ENCODE assay signal across 22 mouse cellular contexts in genomic region chr9:110436041-110436440, GRCm38 (mm10). TPM values are rescaled to one million over a fixed set of nuclear protein-coding genes. Genes with fewer than 3 reads are reported as not detected.
DNase-seq lines count a peak whose midpoint lies in the region; ATAC-seq and TF ChIP-seq lines count a peak whose summit lies in the region.
"Had no signal": no experiment of that assay in that cellular context is flagged by ENCODE, and none has a peak within 500 bp of the region (broad histone marks: within the 10 kb centered on the region; RNA-seq: fewer than 3 reads in every experiment).

No protein-coding gene starts in this region.

- TF ChIP-seq EP300 in CH12.LX (IDR thresholded peaks at IDR 0.05; ENCODE audit: low read length), result 0 out of 2 replicates have a peak, but pooled peaks have one; percentile 35

- H3K4me2 ChIP-seq in midbrain, embryonic 11.5 days, result no peak overlapping the region
- H3K4me2 ChIP-seq in midbrain, embryonic 15.5 days, result no peak overlapping the region
- H3K4me2 ChIP-seq in CH12.LX (ENCODE audit: insufficient read depth, low read depth, poor library complexity, severe bottlenecking), result no peak overlapping the region

- H3K4me1 ChIP-seq in midbrain, embryonic 11.5 days (ENCODE audit: control insufficient read depth, insufficient read depth, low read length), result no peaks in the 10 kb centered on the region
- H3K4me1 ChIP-seq in midbrain, embryonic 15.5 days, result no peaks in the 10 kb centered on the region
- peaks cover 30 to 88% of the 10 kb centered on the region in 2 experiments for H3K4me1 ChIP-seq in CH12.LX (ENCODE audit: control insufficient read depth in 1 of 2, insufficient read depth in 2 of 2)

- dilution Hi-C loops in CH12.LX (cut with MboI; ENCODE audit: extremely low pct_ligation_motif_present, extremely low pct_unique_long_range_greater_than_20kb, low sequenced_read_pairs), result no loop called here

- no peak overlapping the region for H3K9ac ChIP-seq in midbrain, embryonic 11.5 days (ENCODE audit: low read length)
- H3K9ac ChIP-seq in midbrain, embryonic 15.5 days, result no peak overlapping the region
- no peak overlapping the region for H3K9ac ChIP-seq in CH12.LX (ENCODE audit: insufficient read depth, low read depth)

- TF ChIP-seq POLR2A in CH12.LX (IDR thresholded peaks at IDR 0.05; ENCODE audit: low read depth, low read length), result no peak

- H3K79me2 ChIP-seq in CH12.LX (replicated peaks; ENCODE audit: control insufficient read depth, extremely low read depth, insufficient read depth, poor library complexity, severe bottlenecking), result no peaks in the 10 kb centered on the region

- no peaks in the 10 kb centered on the region; the same call in 1 of the 2 replicates for H3K36me3 ChIP-seq in midbrain, embryonic 11.5 days (ENCODE audit: control insufficient read depth, insufficient read depth, low read length)
- H3K36me3 ChIP-seq in midbrain, embryonic 15.5 days (replicated peaks), result peaks cover 12% of the 10 kb centered on the region; the same call in 1 of the 2 replicates
- peaks cover 7 to 50% of the 10 kb centered on the region in 2 experiments for H3K36me3 ChIP-seq in CH12.LX (replicated peaks in 1 of 2; ENCODE audit: control insufficient read depth in 1 of 2, insufficient read depth in 1 of 2, low read length in 1 of 2)

- H3K27ac ChIP-seq in midbrain, embryonic 11.5 days (ENCODE audit: low read depth, low read length), result no peak overlapping the region
- no peak overlapping the region for H3K27ac ChIP-seq in midbrain, embryonic 15.5 days
- H3K27ac ChIP-seq in CH12.LX (ENCODE audit: insufficient read depth, low read depth), result no peak overlapping the region; the same call in 1 of the 2 replicates

- DNase-seq in midbrain, embryonic 11.5 days (ENCODE audit: low spot score, missing footprints), result peak; percentile 6
- DNase-seq in CH12.LX (ENCODE audit: extremely low read depth), result peak; percentile 53
- no peak for DNase-seq in cerebellum, adult 8-10 months
- DNase-seq: adrenal gland, adult 2 months; adrenal gland, adult 8-10 months; adrenal gland, postnatal 10 days; adrenal gland, postnatal 14 days; adrenal gland, postnatal 25 days; adrenal gland, postnatal 36 days; B cell, adult 2 months; cerebellum, adult 11 months; cerebellum, adult 11-12 months; cerebellum, adult 18-20 months; cerebellum, adult 2 months had no signal

- H3K27me3 ChIP-seq in midbrain, embryonic 11.5 days (ENCODE audit: control insufficient read depth, insufficient read depth, low read length), result no peaks in the 10 kb centered on the region
- no peaks in the 10 kb centered on the region for H3K27me3 ChIP-seq in midbrain, embryonic 15.5 days (replicated peaks)
- no peaks in the 10 kb centered on the region for H3K27me3 ChIP-seq in CH12.LX (replicated peaks)
- H3K27me3 ChIP-seq: Patski had no signal

- WGBS in midbrain, embryonic 11.5 days, result 97% methylated on average over 11 of the region's 11 CpGs
- 97% methylated on average over 11 of the region's 11 CpGs for WGBS in midbrain, embryonic 15.5 days

- in situ Hi-C loops in CH12.LX (cut with MboI; ENCODE audit: low pct_ligation_motif_present, low pct_unique_long_range_greater_than_20kb, low sequenced_read_pairs), result no loop called here

- no peak overlapping the region for H3K4me3 ChIP-seq in midbrain, embryonic 11.5 days (ENCODE audit: low read depth, low read length)
- H3K4me3 ChIP-seq in midbrain, embryonic 15.5 days, result no peak overlapping the region
- H3K4me3 ChIP-seq in CH12.LX (replicated peaks in 1 of 3; ENCODE audit: low read depth in 2 of 3, low read length in 2 of 3, poor library complexity in 1 of 3), result peak overlapping the region in 2 of 3 experiments; percentile 5 to 39

- ATAC-seq in midbrain, embryonic 11.5 days (ENCODE audit: low FRiP score), result no peak
- no peak for ATAC-seq in midbrain, embryonic 15.5 days (replicated peaks)
- ATAC-seq: activated CD4-positive, CD25-positive, alpha-beta regulatory T cell, adult 4 months; CD4-positive, CD25-positive, alpha-beta regulatory T cell, adult 4 months; Patski had no signal

- TF ChIP-seq CTCF in CH12.LX (conservative IDR thresholded peaks at IDR 0.05 in 1 of 2, IDR thresholded peaks at IDR 0.05 in 1 of 2; ENCODE audit: low read depth in 2 of 2, low read length in 2 of 2), result no peak

- no peaks in the 10 kb centered on the region for H3K9me3 ChIP-seq in midbrain, embryonic 11.5 days (ENCODE audit: control insufficient read depth, low read length)
- H3K9me3 ChIP-seq in midbrain, embryonic 15.5 days, result no peaks in the 10 kb centered on the region
- H3K9me3 ChIP-seq in CH12.LX (replicated peaks; ENCODE audit: low read length), result no peaks in the 10 kb centered on the region
- H3K9me3 ChIP-seq: G1E had no signal

- TF ChIP-seq RAD21 in CH12.LX (IDR thresholded peaks at IDR 0.05; ENCODE audit: low read depth, low read length), result no peak

TF ChIP-seq in CH12.LX, 34 proteins besides CTCF, POLR2A, EP300 and RAD21:
- TF ChIP-seq JUND (conservative IDR thresholded peaks at IDR 0.05; ENCODE audit: low read depth, low read length) (peak; percentile 26; the same call in 1 of the 2 replicates), ELF1 (IDR thresholded peaks at IDR 0.05; ENCODE audit: low read depth, low read length) (no peak), JUN (IDR thresholded peaks at IDR 0.05; ENCODE audit: insufficient read depth, low read depth, low read length) (no peak), ETS1 (conservative IDR thresholded peaks at IDR 0.05; ENCODE audit: low read depth, low read length) (peak; percentile 57; the same call in 1 of the 2 replicates), TBP (conservative IDR thresholded peaks at IDR 0.05; ENCODE audit: low read depth, low read length) (no peak)

RNA-seq across cellular contexts. Expression of gene Ngp, which starts 16.5 kb away (rescaled TPM):
- polyA plus RNA-seq in midbrain, embryonic 11.5 days (2014; fragmentation: Nextera tagmentation; extraction: Ambion mirVana), result 0.18 and 0.55 TPM in 2 replicates
- 1.1 and 2.3 TPM in 2 replicates for polyA plus RNA-seq in midbrain, embryonic 15.5 days (2015; fragmentation: Nextera tagmentation; extraction: Ambion mirVana)
- not detected in 2 replicates for total RNA-seq in CH12.LX (2012; rRNA removed)
- total RNA-seq in CH12.LX (2014; rRNA removed), result not detected in 2 replicates
- not detected in 2 replicates for polyA plus RNA-seq in CH12.LX (2012; ENCODE audit: insufficient read length, low read depth)
- total RNA-seq: adrenal gland, adult 18-20 months; adrenal gland, adult 8-10 months; adrenal gland, postnatal 25 days; adrenal gland, postnatal 36 days; ES-E14; MEL had no signal
- polyA plus RNA-seq: activated CD4-positive, CD25-positive, alpha-beta regulatory T cell, adult 4 months; adrenal gland, adult 2 months; CD4-positive, CD25-positive, alpha-beta regulatory T cell, adult 4 months; Patski had no signal

RNA-seq across cellular contexts. Expression of gene Ptpn23, which starts 28.0 kb away (rescaled TPM):
- polyA plus RNA-seq in midbrain, embryonic 11.5 days (2014; fragmentation: Nextera tagmentation; extraction: Ambion mirVana), result 12.9 and 13.8 TPM in 2 replicates
- 25.8 and 27.8 TPM in 2 replicates for polyA plus RNA-seq in midbrain, embryonic 15.5 days (2015; fragmentation: Nextera tagmentation; extraction: Ambion mirVana)
- 8.9 and 12.7 TPM in 2 replicates for total RNA-seq in CH12.LX (2012; rRNA removed)
- total RNA-seq in CH12.LX (2014; rRNA removed), result 2.2 and 3.4 TPM in 2 replicates
- 31.3 and 41.7 TPM in 2 replicates for polyA plus RNA-seq in CH12.LX (2012; ENCODE audit: insufficient read length, low read depth)

RNA-seq across cellular contexts. Expression of gene Klhl18, which starts 40.5 kb away (rescaled TPM):
- 8.5 and 8.6 TPM in 2 replicates for polyA plus RNA-seq in midbrain, embryonic 11.5 days (2014; fragmentation: Nextera tagmentation; extraction: Ambion mirVana)
- 27.9 and 29.0 TPM in 2 replicates for polyA plus RNA-seq in midbrain, embryonic 15.5 days (2015; fragmentation: Nextera tagmentation; extraction: Ambion mirVana)
- total RNA-seq in CH12.LX (2012; rRNA removed) (4.4 and 4.8 TPM in 2 replicates), CH12.LX (2014; rRNA removed) (3.0 and 3.5 TPM in 2 replicates)
- polyA plus RNA-seq in CH12.LX (2012; ENCODE audit: insufficient read length, low read depth), result 10.1 and 10.2 TPM in 2 replicates

RNA-seq across cellular contexts. Expression of gene Kif9, which starts 40.7 kb away (rescaled TPM):
- 0.54 and 1.3 TPM in 2 replicates for polyA plus RNA-seq in midbrain, embryonic 11.5 days (2014; fragmentation: Nextera tagmentation; extraction: Ambion mirVana)
- 4.6 and 4.8 TPM in 2 replicates for polyA plus RNA-seq in midbrain, embryonic 15.5 days (2015; fragmentation: Nextera tagmentation; extraction: Ambion mirVana)
- 1.2 and 1.8 TPM in 2 replicates for total RNA-seq in CH12.LX (2012; rRNA removed)
- 1.1 and 1.6 TPM in 2 replicates for total RNA-seq in CH12.LX (2014; rRNA removed)
- polyA plus RNA-seq in CH12.LX (2012; ENCODE audit: insufficient read length, low read depth), result 1.2 and 1.8 TPM in 2 replicates

Comparison
In these comparisons a context has a peak if more than half of its experiments do, and no peak if none do; other contexts are left out.
1. H3K4me3 ChIP-seq: peak in CH12.LX (2 of 3); none in midbrain, embryonic 11.5 days (single experiment) and midbrain, embryonic 15.5 days (single experiment).